Comparison of ENCODE assay signal across 14 mouse cellular contexts in the genomic region with DNA sequence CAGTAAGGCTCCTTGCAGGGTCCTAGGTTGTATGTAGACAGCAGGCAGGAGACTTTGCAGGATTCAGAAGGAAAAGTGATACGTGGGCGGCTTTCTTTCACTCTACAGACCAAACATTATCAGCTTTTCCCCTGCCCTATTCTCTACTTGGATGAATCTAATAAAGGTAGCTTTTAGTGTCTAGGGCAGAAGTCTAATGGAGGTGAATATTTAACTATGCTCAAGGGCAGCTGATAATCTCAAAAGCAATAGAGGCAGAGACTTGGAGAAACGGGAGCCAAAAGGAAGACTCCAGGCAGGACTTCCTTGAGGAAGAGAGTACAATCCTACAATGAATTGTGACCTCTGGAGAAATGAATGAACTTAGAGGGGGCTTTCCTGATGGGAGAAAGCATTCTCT.
"Had no signal": no experiment of that assay in that cellular context is flagged by ENCODE, and none has a peak within 500 bp of the region (broad histone marks: within the 10 kb centered on the region; RNA-seq: fewer than 3 reads in every experiment).

No protein-coding gene starts in this region.

- ATAC-seq: midbrain, embryonic 13.5 days had no signal

- H3K4me1 ChIP-seq: limb, embryonic 13.5 days; liver, embryonic 13.5 days; midbrain, embryonic 13.5 days; neural tube, embryonic 15.5 days had no signal

- DNase-seq: kidney, adult 11 months; left cerebral cortex, postnatal 4 days; liver, embryonic 13.5 days; lung, adult 18-20 months; right cerebral cortex, postnatal 4 days; thymus, adult 18-20 months; thymus, postnatal 25 days had no signal

- H3K36me3 ChIP-seq: limb, embryonic 13.5 days; liver, embryonic 13.5 days; midbrain, embryonic 13.5 days; neural tube, embryonic 15.5 days had no signal

- H3K27me3 ChIP-seq: liver, embryonic 13.5 days had no signal

- H3K9me3 ChIP-seq: limb, embryonic 13.5 days; liver, embryonic 13.5 days; midbrain, embryonic 13.5 days; neural tube, embryonic 15.5 days had no signal

- H3K4me3 ChIP-seq: layer of hippocampus, adult 2 months; limb, embryonic 13.5 days; liver, embryonic 13.5 days; midbrain, embryonic 13.5 days; myocyte; neural tube, embryonic 15.5 days had no signal

- H3K27ac ChIP-seq: hindbrain, embryonic 14.5 days; kidney, postnatal 0 days; layer of hippocampus, adult 2 months; limb, embryonic 13.5 days; liver, embryonic 13.5 days; midbrain, embryonic 13.5 days; neural tube, embryonic 15.5 days had no signal

- H3K9ac ChIP-seq: hindbrain, embryonic 14.5 days; limb, embryonic 13.5 days; liver, embryonic 13.5 days; midbrain, embryonic 13.5 days; neural tube, embryonic 15.5 days had no signal

- H3K4me2 ChIP-seq: hindbrain, embryonic 14.5 days; limb, embryonic 13.5 days; liver, embryonic 13.5 days; midbrain, embryonic 13.5 days; neural tube, embryonic 15.5 days had no signal
